Mouse (Mus musculus) frontal cortex, postnatal 36 days (tissue): ENCODE data around the gene Nags.
"Not testable (repeated sequence)": the region's sequence is repeated elsewhere in the genome, so short reads cannot be mapped to it uniquely, and the experiment has no call there.

Experiments
- DNase-seq, 2 experiments: peaks; one replicate each; pipeline ENCODE4 v3.0.0; 2022; ENCODE audit warnings: low spot score in 2 of 2

The Nags gene

GRCm38 (mm10) chr11:102156786-102157089 lies 11.4 kb downstream of the Nags start:
- DNase-seq, result no peak

DNA sequence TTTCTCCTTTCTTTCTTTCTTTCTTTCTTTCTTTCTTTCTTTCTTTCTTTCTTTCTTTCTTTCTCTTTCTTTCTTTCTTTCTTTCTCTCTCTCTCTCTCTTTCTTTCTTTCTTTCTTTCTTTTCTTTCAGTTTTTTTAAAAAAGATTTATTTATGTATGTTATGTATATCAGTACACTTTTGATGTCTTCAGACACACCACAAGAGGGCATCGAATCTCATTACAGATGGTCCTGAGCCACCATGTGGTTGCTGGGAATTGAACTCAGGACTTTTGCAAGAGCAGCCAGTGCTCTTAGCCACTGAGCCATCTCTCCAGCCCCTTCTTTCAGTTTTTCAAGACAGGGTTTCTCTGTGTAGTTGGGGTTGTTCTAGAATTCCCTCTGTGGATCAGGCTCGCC lies 12.7 kb downstream of the Nags start:
- not testable (repeated sequence) for DNase-seq

- no peak for DNase-seq
Measured at GRCm38 (mm10) chr11:102159781-102160180, 14.5 kb downstream of the Nags start.

DNA sequence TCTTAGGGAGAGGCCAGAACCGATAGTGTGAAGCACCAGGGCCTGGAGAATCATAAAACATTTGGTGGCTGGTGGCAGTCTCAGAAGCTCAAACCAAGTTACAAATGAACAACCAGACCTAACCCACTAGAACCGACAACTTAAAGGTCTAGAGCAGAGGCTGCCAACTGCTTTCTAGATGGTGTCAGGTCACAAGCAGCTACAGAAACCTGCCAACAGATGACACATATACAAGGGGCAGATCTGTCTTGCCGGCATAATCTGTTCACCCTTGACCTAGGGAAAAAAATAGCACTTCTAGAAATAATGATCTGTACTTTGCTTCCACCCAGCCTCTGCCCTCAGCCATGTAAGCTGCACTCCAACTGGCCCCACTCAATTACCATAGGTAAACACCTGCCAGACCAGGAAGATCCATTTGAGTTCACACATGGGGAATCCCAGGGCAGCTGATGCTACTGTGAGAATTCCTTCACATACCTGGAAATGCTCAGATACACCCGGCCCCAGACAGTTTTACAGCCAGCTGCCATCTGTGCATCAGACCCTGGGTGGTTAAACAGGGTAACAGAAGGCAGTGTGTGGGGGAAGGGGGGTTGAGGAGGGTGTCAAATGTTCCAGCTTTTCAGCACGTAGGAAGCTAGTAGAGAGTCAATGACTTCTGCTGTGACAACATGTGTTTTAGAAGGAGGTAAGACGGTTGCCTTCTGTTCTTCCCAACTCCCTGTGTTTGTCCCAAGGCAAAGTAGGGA lies 20.8 kb downstream of the Nags start:
- DNase-seq, result peak; percentile 31 to 44

GRCm38 (mm10) chr11:102167539-102167938 lies 22.2 kb downstream of the Nags start:
- DNase-seq, result no peak

GRCm38 (mm10) chr11:102168689-102169088 lies 23.4 kb downstream of the Nags start:
- DNase-seq, result no peak

GRCm38 (mm10) chr11:102179836-102180235 lies 34.5 kb downstream of the Nags start:
- DNase-seq, result no peak

DNA sequence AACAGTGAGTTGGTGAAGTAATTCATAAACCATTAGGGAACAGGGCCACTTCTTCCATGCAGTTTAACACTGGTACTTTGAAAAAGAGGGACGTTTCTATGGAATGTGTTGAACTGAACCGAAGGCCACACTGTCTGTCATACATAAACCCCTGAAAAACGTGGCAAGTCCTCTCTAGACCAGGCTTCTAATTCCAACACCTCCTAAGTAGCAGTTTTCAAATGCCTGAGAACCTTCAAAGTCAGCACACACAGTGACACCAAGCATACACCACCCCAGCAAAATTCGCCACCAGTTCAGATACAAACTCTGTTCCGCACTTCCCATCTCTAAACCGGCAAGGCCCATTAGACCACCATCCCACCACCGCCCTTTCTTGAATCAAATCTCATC lies 38.9 kb downstream of the Nags start:
- no peak for DNase-seq

DNA sequence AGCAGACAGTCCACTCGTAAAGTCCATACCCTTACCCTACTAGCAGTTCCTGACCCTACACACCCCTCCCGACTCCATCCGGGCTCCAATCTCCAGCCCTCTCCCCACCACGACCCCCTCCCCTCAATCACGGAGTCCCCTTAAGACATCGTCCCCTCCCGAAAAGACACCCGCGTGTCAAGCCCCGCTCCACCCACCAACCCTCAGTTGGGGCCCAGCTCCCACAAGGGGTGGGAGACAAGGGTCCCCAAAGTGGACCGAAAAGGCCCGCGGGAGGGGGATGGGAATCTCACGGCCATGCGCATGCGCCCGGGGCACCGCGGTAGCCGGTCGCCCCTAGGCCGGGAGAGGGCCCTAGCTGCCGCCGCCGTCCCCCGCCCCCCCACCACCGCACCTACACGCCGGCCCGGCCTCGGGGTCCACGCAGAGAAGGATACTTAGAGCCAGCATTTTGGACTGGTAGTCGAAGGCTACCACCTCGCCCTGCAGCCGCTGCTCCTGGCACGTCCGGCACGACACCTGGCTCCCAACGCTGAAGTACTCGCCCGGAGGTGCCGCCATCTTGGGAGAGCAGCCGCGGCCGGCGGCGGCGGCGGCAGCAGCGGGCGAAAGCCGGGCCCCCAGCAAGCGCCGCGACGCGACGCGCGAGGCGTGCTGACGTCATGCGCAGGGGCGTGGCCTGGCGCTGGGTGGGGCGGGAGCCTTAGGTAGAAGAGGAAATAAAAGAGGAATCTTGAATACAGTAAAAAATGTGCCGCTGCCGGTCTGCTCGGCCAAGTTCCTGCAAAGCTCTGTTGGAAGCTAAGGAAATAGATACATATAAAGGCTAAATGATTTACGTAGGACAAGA lies 39.6 kb downstream of the Nags start, which contains the start of gene Lsm12:
Gene Lsm12 (minus strand): TSS at position 651 of the 850 bp plus-strand sequence.
- DNase-seq, result peak; percentile 93

DNA sequence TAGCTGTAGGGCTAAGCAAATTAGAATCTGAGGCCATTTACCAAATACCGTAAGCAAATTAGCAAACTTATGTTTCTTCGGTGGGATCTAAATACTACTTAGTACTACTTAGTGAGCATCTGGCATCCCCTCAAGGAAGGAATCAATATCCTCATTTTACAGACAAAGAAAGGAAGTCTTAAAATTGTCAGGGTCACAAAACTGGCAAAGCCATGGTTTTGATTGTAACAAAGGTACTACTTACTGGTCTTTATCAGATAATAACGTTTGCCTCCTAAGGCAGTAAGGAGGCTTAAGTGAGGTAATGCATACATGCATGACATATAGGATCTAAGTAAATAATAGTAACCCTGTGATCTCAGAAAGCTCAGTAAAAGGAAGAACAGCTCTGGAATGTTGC lies 40.4 kb downstream of the Nags start:
- DNase-seq, result no peak

- no peak for DNase-seq
Measured at GRCm38 (mm10) chr11:102186235-102186634, 40.9 kb downstream of the Nags start.

GRCm38 (mm10) chr11:102188980-102189379 lies 43.7 kb downstream of the Nags start:
- no peak for DNase-seq

- peak; percentile 84 to 93 for DNase-seq
Measured at GRCm38 (mm10) chr11:102189461-102190436, 44.4 kb downstream of the Nags start, which contains the start of gene G6pc3. G6pc3 (plus strand) TSS chr11:102189620.

- DNase-seq, result no peak
Measured at GRCm38 (mm10) chr11:102190848-102191247, 45.5 kb downstream of the Nags start.

DNA sequence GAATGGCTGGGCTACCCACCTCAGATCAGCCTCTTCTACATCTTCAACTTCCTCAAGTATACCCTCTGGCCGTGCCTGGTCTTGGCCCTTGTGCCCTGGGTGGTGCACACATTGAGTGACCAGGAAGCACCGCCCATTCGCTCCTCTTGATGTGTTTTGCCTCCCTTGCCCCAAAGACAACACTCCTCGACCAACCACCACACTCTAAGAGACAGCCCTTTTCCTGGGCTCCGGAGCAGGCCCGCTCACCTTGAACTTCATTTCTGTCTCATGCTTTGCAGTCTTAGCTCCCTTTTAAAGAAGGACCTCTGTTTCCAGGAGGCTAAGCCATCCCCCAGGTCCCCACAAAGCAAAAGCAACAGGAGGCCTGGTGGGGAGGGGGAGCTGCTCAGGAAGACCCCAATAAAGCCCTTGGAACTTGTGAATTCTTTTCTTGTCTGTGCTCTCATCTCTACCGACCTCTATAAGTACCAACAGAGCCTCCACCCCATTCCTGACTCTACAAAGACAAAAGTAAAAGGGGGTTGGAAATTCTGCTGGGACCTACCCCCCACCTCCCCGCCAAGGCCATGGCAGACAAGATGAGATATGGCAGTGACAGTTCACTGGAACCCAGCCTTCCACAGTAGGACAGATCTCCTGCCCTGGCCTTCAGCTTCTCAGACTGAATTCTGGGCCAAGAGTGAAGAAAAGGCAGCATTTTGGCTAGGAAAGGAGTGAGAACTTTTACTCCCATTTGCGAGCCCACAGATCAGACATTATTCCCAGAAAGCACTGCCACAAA lies 48.5 kb downstream of the Nags start:
- no peak for DNase-seq

- DNase-seq, result peak in 1 of 2 experiments; percentile 53
Measured at GRCm38 (mm10) chr11:102196018-102196797, 50.9 kb downstream of the Nags start.

- DNase-seq, result no peak
Measured at GRCm38 (mm10) chr11:102198245-102198644, 52.9 kb downstream of the Nags start.
